Mouse (Mus musculus): Measurements from ENCODE around the gene Gm20388.

Gene Gm20388

GRCm38 (mm10) chr8:120502428-120502827 is 591.8 kb downstream of the Gm20388 start:
- DNase-seq: no peak

- peak; percentile 48 for DNase-seq
Observed at GRCm38 (mm10) chr8:120504251-120505081, 593.8 kb downstream of the Gm20388 start.

DNA sequence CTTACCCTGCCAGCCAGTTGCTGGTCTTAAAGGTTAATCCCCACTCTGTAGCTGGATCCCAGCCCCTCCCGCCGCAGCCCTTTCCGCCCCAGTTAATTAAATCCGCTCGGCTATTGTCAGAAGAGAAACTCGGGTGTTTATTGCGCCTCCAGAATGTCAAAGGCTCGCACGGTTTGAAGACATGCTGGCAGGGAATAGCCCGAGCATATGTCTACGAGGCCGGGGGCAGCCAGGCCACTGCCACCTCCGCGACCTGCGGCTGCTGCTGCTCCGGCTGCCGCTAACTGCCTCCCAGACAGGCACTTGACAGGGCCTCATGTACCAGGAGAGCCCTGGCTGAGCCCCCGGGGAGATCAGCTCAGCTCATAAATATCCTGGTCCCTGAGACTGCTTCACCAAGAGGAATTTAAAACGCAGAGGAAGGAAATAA is 594.5 kb downstream of the Gm20388 start:
- peak; percentile 79 for DNase-seq

GRCm38 (mm10) chr8:120505619-120506310 is 595.1 kb downstream of the Gm20388 start:
- DNase-seq: no peak

DNA sequence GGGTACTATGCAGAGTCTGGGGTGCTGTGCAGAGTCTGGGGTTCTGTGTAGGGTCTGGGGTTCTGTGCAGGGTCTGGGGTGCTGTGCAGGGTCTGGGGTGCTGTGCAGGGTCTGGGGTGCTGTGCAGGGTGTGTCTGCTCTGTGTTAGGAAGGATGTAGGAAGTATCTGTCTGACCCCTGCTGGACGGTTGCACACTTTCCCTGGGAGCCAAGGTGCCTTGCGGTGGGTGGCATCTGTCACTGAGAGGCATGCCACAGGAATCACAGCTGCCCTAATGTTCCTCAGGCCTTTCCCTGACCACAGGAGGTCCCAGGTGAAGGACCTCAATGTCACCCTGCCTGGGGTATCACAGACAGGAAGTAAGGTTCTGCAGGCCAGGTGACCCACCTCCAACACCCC is 595.9 kb downstream of the Gm20388 start:
- DNase-seq: no peak

DNA sequence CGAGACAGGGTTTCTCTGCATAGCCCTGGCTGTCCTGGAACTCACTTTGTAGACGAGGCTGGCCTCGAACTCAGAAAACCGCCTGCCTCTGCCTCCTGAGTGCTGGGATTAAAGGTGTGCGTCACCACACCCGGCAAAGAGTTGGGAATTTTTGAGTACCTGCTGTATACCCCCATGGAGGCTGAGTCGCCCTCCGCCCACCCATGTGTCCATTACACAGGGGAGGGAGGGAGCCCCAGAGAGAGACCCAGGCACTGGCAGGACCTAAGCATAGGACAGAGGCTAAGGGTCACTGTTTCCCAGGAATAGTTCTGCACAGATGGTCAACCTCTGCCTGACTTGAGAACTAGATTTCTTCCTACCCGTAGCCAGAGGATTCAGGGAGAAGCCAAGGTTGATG is 596.6 kb downstream of the Gm20388 start:
- DNase-seq: no peak

DNA sequence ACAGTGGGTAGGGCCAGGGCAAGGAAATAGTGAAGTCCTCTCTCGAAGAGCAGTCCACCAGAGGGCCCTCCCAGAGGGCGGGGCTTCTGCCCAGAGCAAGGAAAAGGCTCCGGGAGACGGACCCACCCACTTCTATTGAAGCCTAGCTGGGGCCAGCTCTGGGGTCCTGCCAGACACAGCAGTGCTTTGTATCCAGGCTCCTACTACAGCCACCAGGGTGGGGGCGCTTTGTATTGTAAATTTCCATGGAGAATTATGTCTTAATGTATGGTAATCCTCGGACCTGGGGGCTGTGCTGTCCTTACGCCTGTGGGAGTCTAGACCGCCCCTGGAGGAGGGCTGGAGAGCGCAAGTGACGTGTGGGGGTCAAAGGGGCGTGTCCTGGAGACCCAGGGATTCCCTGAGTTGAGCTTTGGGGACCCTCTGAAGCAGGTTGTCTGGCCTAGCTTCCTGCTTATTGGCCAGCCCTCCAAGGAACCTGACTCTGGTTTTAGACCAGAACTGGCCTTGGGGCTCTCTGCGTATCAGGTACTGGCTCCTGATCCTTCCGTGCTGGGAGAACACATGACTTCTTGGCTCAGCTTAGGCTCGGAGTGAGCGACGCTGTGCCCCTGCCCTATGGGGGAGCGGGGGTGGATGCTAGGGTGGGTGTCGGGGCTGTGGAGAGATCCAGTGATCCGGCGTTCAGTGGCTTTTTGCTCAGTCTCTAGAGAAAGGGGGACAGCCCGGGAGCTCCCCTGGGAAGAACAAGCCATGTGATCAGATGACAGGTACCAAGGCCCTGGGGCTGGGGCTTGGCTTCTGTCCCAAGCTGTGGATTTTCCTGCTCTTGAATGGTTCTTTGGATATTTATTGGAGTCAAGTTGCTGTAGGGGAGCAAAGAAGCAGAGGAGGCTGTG is 598.7 kb downstream of the Gm20388 start:
- peak; percentile 92 for DNase-seq

- no peak for DNase-seq
Observed at GRCm38 (mm10) chr8:120510035-120510416, 599.4 kb downstream of the Gm20388 start.

GRCm38 (mm10) chr8:120510863-120511457 is 600.3 kb downstream of the Gm20388 start:
- DNase-seq: no peak

DNA sequence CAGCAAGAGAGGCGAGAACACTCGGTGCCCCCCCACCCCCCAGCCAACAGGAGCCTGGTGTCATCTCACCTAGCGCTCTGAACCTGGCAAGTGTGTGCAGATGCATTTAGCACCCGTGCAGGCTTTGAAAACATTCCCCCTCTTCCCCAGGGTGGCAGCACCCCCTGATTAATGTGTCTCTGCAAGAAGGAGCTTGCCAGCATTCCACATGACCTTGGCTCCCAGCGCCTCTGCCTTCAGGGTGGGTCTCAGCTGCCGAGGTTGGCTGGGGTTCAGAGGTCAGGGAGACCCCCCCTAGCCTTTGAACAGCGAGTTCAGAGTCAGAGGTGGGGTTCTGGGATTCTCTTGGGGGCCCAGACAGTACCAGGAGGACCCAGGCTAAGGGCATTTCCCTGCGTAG is 601.1 kb downstream of the Gm20388 start:
- no peak for DNase-seq

- DNase-seq: no peak
Observed at GRCm38 (mm10) chr8:120512326-120512725, 601.7 kb downstream of the Gm20388 start.

- DNase-seq: no peak
Observed at GRCm38 (mm10) chr8:120513145-120513544, 602.5 kb downstream of the Gm20388 start.

- DNase-seq: peak; percentile 71
Observed at GRCm38 (mm10) chr8:120513638-120514461, 603.2 kb downstream of the Gm20388 start.

DNA sequence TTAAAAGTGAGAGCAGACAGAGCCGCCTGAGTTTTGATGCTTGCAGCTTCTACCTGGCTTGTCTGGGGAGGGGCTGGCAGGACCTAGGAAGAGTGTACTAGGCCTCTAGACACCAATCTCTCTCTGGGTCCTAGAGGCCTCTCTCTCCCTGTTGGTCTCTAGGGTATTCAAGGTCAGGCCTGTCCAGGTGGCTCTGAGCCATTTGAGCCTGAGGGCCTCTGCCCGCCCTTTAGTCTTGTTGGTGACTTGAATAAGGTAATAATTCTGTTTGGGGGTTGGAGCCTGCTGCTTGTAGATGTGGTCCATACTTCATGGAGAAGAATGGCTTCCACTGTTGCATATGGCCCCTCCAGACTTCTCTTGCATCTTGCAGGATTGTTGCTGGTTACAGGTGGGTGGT is 604.6 kb downstream of the Gm20388 start:
- DNase-seq: no peak

- DNase-seq: no peak
Observed at GRCm38 (mm10) chr8:120515650-120516049, 605.0 kb downstream of the Gm20388 start.

DNA sequence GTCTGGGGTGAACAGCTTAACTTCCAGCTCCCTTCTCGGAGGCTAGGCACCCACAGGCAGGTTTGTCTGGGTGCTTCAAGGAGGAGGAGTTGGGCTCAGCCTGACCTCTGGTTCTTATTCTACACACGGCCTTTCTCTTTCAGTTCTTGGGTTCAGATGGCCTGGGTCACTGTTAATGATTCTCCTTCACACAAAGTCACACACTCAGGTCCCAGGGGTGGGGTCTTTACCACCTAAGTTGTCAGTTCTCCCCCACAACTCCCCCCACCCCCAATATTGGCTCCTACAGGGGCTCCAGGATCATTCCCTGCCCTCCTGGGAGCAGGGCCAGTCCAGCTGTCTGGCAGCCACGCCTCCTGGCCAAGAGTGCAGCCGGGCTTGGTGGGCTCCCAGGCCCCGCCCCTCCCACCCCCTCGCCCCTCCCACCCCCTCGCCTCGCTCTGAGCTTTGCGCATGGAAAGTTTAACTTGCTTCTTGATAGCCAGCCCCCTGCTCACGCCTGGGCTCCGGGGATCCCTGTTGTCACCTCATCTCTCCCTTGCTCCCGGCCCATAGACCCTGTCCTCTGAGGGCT is 605.6 kb downstream of the Gm20388 start:
- DNase-seq: peak; percentile 88

DNA sequence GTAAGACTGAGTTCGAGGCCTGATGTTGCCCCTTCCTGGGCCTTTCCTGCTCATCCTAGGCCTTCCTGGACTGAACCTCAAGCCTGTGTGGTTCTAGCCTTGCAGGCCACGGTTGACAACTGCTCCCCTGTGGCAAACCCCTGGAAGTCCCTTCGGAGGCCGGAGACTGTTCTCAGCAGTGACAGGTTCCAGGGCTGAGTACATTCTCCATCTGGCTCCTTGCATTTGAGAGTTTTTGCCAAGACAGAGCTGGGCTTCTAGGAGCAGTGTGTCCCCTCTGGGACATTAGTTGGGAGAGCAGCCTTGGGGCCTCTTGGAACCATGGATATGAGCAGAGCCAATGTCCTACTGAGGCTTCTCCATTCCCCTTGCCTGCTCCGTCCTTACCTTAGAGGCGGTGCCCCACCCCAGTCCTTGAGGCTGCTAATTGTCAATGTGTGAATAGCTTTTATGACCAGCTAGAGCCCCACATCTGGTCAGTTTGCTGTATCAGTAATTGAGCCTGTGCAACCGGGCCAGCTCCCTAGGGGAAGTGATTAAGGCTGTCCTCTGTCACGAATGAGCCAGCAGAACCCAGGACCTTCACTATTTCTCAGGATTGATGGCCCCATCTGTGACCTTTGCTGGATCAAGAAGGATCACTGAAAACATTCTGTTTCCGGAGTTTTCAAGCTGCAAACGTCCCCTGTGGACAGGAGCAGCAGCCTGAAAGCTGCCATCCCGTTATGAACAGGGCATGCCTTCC is 607.2 kb downstream of the Gm20388 start:
- no peak for DNase-seq

GRCm38 (mm10) chr8:120518736-120519534 is 608.3 kb downstream of the Gm20388 start:
- DNase-seq: peak; percentile 63

DNA sequence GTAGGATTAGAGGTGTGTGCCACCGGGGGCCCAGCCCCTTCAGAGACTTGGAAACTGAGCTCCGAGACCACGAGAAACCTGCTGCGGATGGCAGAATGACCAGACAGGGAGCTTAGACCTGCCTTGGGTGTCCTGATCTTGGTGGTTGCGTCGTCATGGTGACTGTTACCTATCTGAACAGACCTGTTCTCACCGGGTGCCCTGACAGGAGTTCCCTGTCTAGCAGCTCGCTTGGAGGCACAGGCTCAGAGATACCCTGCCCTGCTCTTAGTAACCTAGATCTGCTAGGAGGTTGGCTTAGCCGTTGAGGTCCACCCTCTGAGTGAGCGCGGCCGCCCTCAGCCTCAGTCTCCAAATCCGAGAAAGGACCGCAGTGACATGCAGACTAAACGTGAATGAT is 609.6 kb downstream of the Gm20388 start:
- no peak for DNase-seq
